Mouse (Mus musculus): Measurements from ENCODE around the gene Sash1. TPM values are rescaled to one million over a fixed set of nuclear protein-coding genes. Genes with fewer than 3 reads are reported as not detected.
A peak's percentile ranks its signal among the peaks of the same experiment; 100 is the strongest.

The Sash1 gene
- polyA plus RNA-seq, 1 experiment from 2014 or later, result 6.5 TPM

GRCm38 (mm10) chr10:8898099-8898777 lies 12.4 kb upstream of the Sash1 start:
- ATAC-seq (ENCODE audit: insufficient number of reproducible peaks, insufficient read depth, low FRiP score, low TSS enrichment), result no peak
- Histone ChIP-seq H3K9ac (no peak overlapping the region; the same call in 1 of the 2 replicates), H3K4me3 (no peak overlapping the region), H3K9me3 (no peaks in the 10 kb centered on the region), H3K4me1 (peaks cover 10% of the 10 kb centered on the region; the same call in 1 of the 2 replicates), H3K27ac (0 out of 2 replicates have a peak overlapping the region, but pooled peaks have one; percentile 17), H3K36me3 (no peaks in the 10 kb centered on the region), H3K4me2 (replicated peaks) (no peak overlapping the region), H3K27me3 (no peaks in the 10 kb centered on the region)
- 32% methylated on average over 5 of the region's 5 CpGs for WGBS

- Histone ChIP-seq H3K9me3 (no peaks in the 10 kb centered on the region), H3K27me3 (no peaks in the 10 kb centered on the region), H3K9ac (no peak overlapping the region), H3K27ac (no peak overlapping the region), H3K4me3 (no peak overlapping the region), H3K36me3 (no peaks in the 10 kb centered on the region), H3K4me2 (replicated peaks) (no peak overlapping the region), H3K4me1 (peaks cover 10% of the 10 kb centered on the region; the same call in 1 of the 2 replicates)
- ATAC-seq (ENCODE audit: insufficient number of reproducible peaks, insufficient read depth, low FRiP score, low TSS enrichment), result 0 out of 2 replicates have a peak, but pooled peaks have one; percentile 47
- WGBS, result 87% methylated on average over 6 of the region's 6 CpGs
Observed at GRCm38 (mm10) chr10:8894965-8895515, 9.2 kb upstream of the Sash1 start.

- Histone ChIP-seq H3K36me3 (no peaks in the 10 kb centered on the region), H3K4me2 (replicated peaks) (no peak overlapping the region), H3K4me1 (peaks cover 4% of the 10 kb centered on the region; the same call in 1 of the 2 replicates), H3K27me3 (no peaks in the 10 kb centered on the region), H3K27ac (no peak overlapping the region), H3K4me3 (no peak overlapping the region), H3K9ac (no peak overlapping the region), H3K9me3 (no peaks in the 10 kb centered on the region)
- no peak for ATAC-seq (ENCODE audit: insufficient number of reproducible peaks, insufficient read depth, low FRiP score, low TSS enrichment)
- WGBS, result 76% methylated on average over 4 of the region's 4 CpGs
Observed at GRCm38 (mm10) chr10:8890511-8890910, 4.6 kb upstream of the Sash1 start.

DNA sequence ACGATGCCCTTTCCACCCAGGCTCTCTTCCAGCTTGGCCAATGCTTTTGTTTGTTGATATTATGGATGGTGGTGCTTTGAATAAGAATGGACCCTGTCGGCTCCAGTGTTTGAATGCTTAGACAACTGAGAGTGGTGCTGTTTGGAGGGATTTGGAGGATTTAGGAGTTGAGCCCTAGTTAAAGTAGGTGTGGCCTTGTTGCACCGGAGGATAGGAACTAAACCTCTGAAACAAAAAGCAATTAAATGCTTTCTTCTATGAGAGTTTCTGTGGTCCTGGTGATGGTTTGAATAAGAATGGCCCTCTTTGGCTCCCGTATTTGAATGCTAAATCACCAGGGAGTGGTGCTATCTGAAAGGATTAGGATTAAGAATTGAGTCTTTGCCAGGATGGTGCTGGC lies 3.5 kb upstream of the Sash1 start:
- H3K27me3 ChIP-seq, result no peaks in the 10 kb centered on the region
- H3K9ac ChIP-seq, result no peak overlapping the region
- H3K4me3 ChIP-seq, result no peak overlapping the region
- 51% methylated on average over 4 of the region's 4 CpGs for WGBS
- no peak overlapping the region for H3K27ac ChIP-seq
- no peaks in the 10 kb centered on the region for H3K9me3 ChIP-seq
- ATAC-seq (ENCODE audit: insufficient number of reproducible peaks, insufficient read depth, low FRiP score, low TSS enrichment), result no peak
- no peaks in the 10 kb centered on the region for H3K36me3 ChIP-seq
- peaks cover 4% of the 10 kb centered on the region; the same call in 1 of the 2 replicates for H3K4me1 ChIP-seq
- H3K4me2 ChIP-seq (replicated peaks), result no peak overlapping the region

DNA sequence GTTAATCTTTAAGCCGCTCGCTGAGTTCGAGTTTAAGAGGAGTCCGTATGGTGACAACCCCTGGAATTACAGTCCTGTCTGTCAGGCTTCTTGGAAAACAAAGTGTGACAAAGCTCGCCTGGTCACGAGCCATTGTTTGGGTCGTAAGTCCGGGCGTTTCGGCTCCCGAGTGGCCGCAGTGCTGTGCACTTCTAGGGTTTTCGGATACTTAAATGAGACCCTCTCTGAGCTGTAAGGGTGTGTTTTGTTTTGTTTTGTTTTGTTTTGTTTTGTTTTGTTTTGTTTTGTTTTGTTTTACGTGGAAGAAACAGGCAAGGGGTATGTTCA lies 621 bp upstream of the Sash1 start:
- H3K9me3 ChIP-seq, result no peaks in the 10 kb centered on the region
- H3K36me3 ChIP-seq, result no peaks in the 10 kb centered on the region
- H3K9ac ChIP-seq, result peak overlapping the region; percentile 79
- H3K27me3 ChIP-seq, result no peaks in the 10 kb centered on the region
- H3K4me3 ChIP-seq, result peak overlapping the region; percentile 79
- 0 out of 2 replicates have a peak, but pooled peaks have one; percentile 5 for ATAC-seq (ENCODE audit: insufficient number of reproducible peaks, insufficient read depth, low FRiP score, low TSS enrichment)
- peaks cover 12% of the 10 kb centered on the region; the same call in 1 of the 2 replicates for H3K4me1 ChIP-seq
- peak overlapping the region; percentile 93 for H3K27ac ChIP-seq
- WGBS, result under 1% methylated on average over 14 of the region's 14 CpGs
- H3K4me2 ChIP-seq (replicated peaks), result peak overlapping the region; percentile 57

DNA sequence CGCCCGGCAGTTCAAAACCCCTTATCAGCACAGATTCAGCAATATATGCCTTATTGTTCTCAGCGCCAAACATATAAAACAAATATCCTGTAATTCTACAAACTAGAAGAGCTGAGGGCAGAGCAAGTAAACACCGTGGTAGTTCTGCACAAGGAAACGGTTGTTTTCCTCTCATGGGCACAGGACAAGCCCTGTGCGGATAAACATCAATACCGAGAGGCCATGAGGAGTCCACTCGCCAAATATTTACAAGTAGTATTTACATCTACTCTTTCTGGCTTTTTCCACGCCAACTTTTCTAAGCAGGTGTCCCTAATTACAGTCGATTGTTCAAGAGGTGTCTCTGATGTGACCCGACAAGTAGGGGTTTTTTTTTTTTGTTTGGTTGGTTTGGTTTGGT lies 669 bp downstream of the Sash1 start:
- H3K4me1 ChIP-seq, result peaks cover 12% of the 10 kb centered on the region; the same call in 1 of the 2 replicates
- no peaks in the 10 kb centered on the region for H3K9me3 ChIP-seq
- no peaks in the 10 kb centered on the region for H3K36me3 ChIP-seq
- H3K27ac ChIP-seq, result peak overlapping the region; percentile 93; the same call in 1 of the 2 replicates
- H3K4me3 ChIP-seq, result peak overlapping the region; percentile 79
- no peak for ATAC-seq (ENCODE audit: insufficient number of reproducible peaks, insufficient read depth, low FRiP score, low TSS enrichment)
- no peaks in the 10 kb centered on the region for H3K27me3 ChIP-seq
- 2% methylated on average over 11 of the region's 11 CpGs for WGBS
- H3K9ac ChIP-seq, result peak overlapping the region; percentile 79
- peak overlapping the region; percentile 57 for H3K4me2 ChIP-seq (replicated peaks)

DNA sequence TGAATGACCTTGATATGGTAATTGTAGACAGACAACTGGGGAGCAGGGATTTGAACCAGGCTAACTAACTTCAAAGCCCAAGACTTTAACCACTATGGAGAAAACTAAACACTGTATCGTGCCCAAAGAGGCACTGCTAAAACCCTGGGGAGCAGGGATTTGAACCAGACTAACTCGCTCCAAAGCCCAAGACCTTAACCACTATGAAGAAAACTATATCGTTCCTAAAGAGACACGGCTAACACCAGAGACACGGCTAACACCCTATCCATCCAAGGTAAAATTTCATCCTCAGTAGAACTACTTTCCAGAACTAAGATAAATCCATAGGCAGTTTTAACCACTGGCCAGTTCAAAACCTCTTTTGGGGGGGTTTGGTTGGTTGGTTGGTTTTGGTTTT lies 1.3 kb downstream of the Sash1 start:
- no peaks in the 10 kb centered on the region for H3K9me3 ChIP-seq
- H3K27ac ChIP-seq, result no peak overlapping the region
- H3K4me3 ChIP-seq, result peak overlapping the region; percentile 79; the same call in 1 of the 2 replicates
- ATAC-seq (ENCODE audit: insufficient number of reproducible peaks, insufficient read depth, low FRiP score, low TSS enrichment), result no peak
- H3K36me3 ChIP-seq, result no peaks in the 10 kb centered on the region
- peak overlapping the region; percentile 57 for H3K4me2 ChIP-seq (replicated peaks)
- 25% methylated on average over 5 of the region's 5 CpGs for WGBS
- H3K9ac ChIP-seq, result no peak overlapping the region
- peaks cover 12% of the 10 kb centered on the region for H3K4me1 ChIP-seq
- H3K27me3 ChIP-seq, result no peaks in the 10 kb centered on the region

DNA sequence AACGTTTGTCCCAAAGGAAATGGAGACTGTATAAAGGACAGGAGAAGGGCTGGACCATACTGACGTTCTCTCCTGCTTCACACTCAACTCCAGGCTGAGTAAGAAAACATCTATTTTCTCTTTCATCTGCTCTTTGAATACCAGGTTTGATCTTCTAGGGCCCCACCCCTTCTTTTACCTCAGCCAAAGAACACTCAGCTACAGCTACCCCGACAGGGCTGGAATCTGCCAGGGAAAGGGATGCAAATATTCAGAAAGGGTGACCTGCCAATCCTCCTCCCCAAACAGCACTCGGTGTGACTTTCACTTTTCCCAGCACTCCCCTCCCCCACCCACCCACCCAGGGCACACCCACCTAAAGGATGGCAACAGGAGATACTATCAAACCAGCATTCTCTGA lies 2.2 kb downstream of the Sash1 start:
- H3K27me3 ChIP-seq, result no peaks in the 10 kb centered on the region
- no peak for ATAC-seq (ENCODE audit: insufficient number of reproducible peaks, insufficient read depth, low FRiP score, low TSS enrichment)
- peaks cover 20% of the 10 kb centered on the region for H3K4me1 ChIP-seq
- H3K9ac ChIP-seq, result no peak overlapping the region
- H3K27ac ChIP-seq, result no peak overlapping the region
- 14% methylated on average over 4 of the region's 4 CpGs for WGBS
- H3K36me3 ChIP-seq, result no peaks in the 10 kb centered on the region
- H3K4me3 ChIP-seq, result peak overlapping the region; percentile 12; the same call in 1 of the 2 replicates
- peak overlapping the region; percentile 32 for H3K4me2 ChIP-seq (replicated peaks)
- no peaks in the 10 kb centered on the region for H3K9me3 ChIP-seq

DNA sequence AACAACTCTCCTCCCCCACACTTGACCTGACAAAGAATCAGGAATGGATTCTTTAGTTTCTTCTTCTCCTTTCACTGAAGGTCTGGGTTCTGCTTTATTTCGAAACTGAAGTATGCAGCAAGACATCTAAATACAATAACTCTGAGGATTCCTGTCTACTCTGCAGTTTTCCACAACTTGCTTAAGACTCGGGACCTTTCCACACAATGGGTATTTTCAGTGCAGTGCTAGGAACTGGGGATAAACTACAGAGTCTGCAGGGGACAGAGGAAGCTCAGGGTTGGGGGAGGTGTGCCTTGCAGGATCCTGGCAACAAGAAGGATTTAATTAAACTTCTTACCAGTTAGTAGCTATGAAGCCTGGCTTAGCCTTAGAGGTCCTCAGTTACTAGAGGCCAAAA lies 4.1 kb downstream of the Sash1 start:
- no peak overlapping the region for H3K4me2 ChIP-seq (replicated peaks)
- H3K4me1 ChIP-seq, result peaks cover 16% of the 10 kb centered on the region
- no peaks in the 10 kb centered on the region for H3K36me3 ChIP-seq
- no peak overlapping the region for H3K9ac ChIP-seq
- H3K27me3 ChIP-seq, result no peaks in the 10 kb centered on the region
- WGBS, result 22% methylated on average over 2 of the region's 2 CpGs
- no peak overlapping the region for H3K4me3 ChIP-seq
- no peak for ATAC-seq (ENCODE audit: insufficient number of reproducible peaks, insufficient read depth, low FRiP score, low TSS enrichment)
- H3K9me3 ChIP-seq, result no peaks in the 10 kb centered on the region
- H3K27ac ChIP-seq, result no peak overlapping the region

GRCm38 (mm10) chr10:8880950-8881675 lies 4.8 kb downstream of the Sash1 start:
- no peak overlapping the region for H3K4me2 ChIP-seq (replicated peaks)
- WGBS, result 53% methylated on average over 15 of the region's 15 CpGs
- H3K36me3 ChIP-seq, result no peaks in the 10 kb centered on the region
- no peak overlapping the region for H3K27ac ChIP-seq
- H3K4me1 ChIP-seq, result peaks cover 16% of the 10 kb centered on the region
- no peak for ATAC-seq (ENCODE audit: insufficient number of reproducible peaks, insufficient read depth, low FRiP score, low TSS enrichment)
- no peak overlapping the region for H3K4me3 ChIP-seq
- no peak overlapping the region for H3K9ac ChIP-seq
- no peaks in the 10 kb centered on the region for H3K9me3 ChIP-seq
- no peaks in the 10 kb centered on the region for H3K27me3 ChIP-seq

GRCm38 (mm10) chr10:8878824-8879223 lies 7.0 kb downstream of the Sash1 start:
- Histone ChIP-seq H3K4me1 (peaks cover 14% of the 10 kb centered on the region), H3K9me3 (no peaks in the 10 kb centered on the region), H3K9ac (0 out of 2 replicates have a peak overlapping the region, but pooled peaks have one; percentile 0), H3K27me3 (no peaks in the 10 kb centered on the region), H3K36me3 (no peaks in the 10 kb centered on the region), H3K27ac (no peak overlapping the region), H3K4me2 (replicated peaks) (no peak overlapping the region), H3K4me3 (no peak overlapping the region)
- no peak for ATAC-seq (ENCODE audit: insufficient number of reproducible peaks, insufficient read depth, low FRiP score, low TSS enrichment)
- 36% methylated on average over 9 of the region's 9 CpGs for WGBS

DNA sequence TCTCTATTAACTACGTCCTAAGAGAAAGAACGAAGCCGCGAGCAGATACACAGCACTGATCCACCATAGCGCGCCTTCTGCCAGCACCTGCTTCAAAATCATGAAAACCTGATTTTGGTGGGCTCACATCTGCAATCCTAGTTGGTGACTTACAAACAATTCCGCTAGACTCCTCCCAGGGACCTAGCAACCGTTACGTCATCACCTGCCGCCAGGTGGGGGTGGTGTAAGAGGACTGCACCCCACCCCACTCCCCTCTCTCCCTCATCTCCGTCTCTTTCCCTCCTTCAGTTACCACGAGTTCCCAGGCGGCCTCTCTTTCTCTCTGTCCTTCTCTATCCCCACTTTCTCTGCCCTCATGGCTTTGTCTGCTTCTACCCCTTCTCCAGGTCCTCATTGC lies 7.5 kb downstream of the Sash1 start:
- 76% methylated on average over 13 of the region's 13 CpGs for WGBS
- Histone ChIP-seq H3K4me1 (peaks cover 9% of the 10 kb centered on the region), H3K9ac (no peak overlapping the region), H3K9me3 (no peaks in the 10 kb centered on the region), H3K4me3 (no peak overlapping the region), H3K27me3 (no peaks in the 10 kb centered on the region), H3K4me2 (replicated peaks) (no peak overlapping the region), H3K36me3 (no peaks in the 10 kb centered on the region), H3K27ac (no peak overlapping the region)
- no peak for ATAC-seq (ENCODE audit: insufficient number of reproducible peaks, insufficient read depth, low FRiP score, low TSS enrichment)
